In the genomic region with DNA sequence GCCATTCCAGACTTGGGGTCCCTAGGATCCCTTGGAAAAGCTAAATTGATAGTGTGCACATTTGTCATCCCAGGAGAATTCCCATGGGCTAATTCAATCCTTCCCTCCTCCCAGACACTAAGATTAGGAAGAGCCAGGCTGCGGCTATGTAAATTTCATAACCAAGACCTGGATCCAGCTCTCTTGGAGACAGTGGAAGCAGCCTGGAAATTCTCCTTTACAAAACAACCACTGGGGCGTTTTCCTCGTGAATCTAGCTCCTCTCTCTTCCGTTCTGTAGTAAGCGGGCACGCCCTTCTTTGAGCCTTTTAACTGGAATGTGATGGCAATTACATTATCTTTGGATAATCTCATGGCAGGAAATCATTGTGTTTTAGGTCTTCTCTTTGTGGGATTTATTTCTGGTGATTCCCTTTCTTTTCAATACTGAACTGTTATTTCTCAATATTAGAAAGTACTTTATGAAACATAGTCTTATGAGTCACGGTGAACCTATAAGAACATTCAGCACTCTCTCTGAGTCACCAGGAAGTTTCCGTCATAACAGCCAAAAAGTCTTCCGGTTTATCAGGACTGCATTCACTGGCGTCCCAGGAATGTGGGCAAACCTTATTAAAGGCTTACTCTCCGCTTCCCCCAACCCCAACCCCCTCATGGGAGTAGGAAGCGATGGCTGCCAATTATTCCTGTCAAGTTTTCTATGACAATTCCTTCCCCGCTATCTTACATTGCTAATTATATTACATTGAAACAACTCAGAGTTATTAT, we compare ENCODE assay signal across 15 mouse cellular contexts.
DNase-seq lines count a peak whose midpoint lies in the region; ATAC-seq and TF ChIP-seq lines count a peak whose summit lies in the region.
"Had no signal": no experiment of that assay in that cellular context is flagged by ENCODE, and none has a peak within 500 bp of the region (broad histone marks: within the 10 kb centered on the region; RNA-seq: fewer than 3 reads in every experiment).

No protein-coding gene starts in this region.

- no peak overlapping the region for H3ac ChIP-seq in myocyte (ENCODE audit: control insufficient read depth, insufficient read length)

- peak overlapping the region; percentile 21 for H3K4me2 ChIP-seq in heart, embryonic 15.5 days
- peak overlapping the region; percentile 58 for H3K4me2 ChIP-seq in myocyte (ENCODE audit: low read depth)
- H3K4me2 ChIP-seq: hindbrain, embryonic 14.5 days; midbrain, embryonic 13.5 days; neural tube, embryonic 13.5 days had no signal

- H3K27me3 ChIP-seq in heart, embryonic 15.5 days: no peaks in the 10 kb centered on the region
- no peaks in the 10 kb centered on the region for H3K27me3 ChIP-seq in myocyte (ENCODE audit: control insufficient read depth, insufficient read depth, insufficient read length)
- H3K27me3 ChIP-seq: midbrain, embryonic 13.5 days; neural tube, embryonic 13.5 days had no signal

- no peak for ATAC-seq in heart, embryonic 15.5 days (replicated peaks; ENCODE audit: insufficient number of reproducible peaks, insufficient read depth, low FRiP score, low read depth)
- ATAC-seq: midbrain, embryonic 13.5 days; Patski had no signal

- no peaks in the 10 kb centered on the region for H3K79me2 ChIP-seq in myocyte (ENCODE audit: control insufficient read depth, insufficient read depth)

- no peaks in the 10 kb centered on the region for H3K36me3 ChIP-seq in heart, embryonic 15.5 days
- H3K36me3 ChIP-seq in myocyte (ENCODE audit: control insufficient read depth, insufficient read depth): no peaks in the 10 kb centered on the region
- H3K36me3 ChIP-seq: midbrain, embryonic 13.5 days; neural tube, embryonic 13.5 days had no signal

- H3K27ac ChIP-seq in heart, embryonic 15.5 days: no peak overlapping the region
- H3K27ac ChIP-seq: hindbrain, embryonic 14.5 days; midbrain, embryonic 13.5 days; neural tube, embryonic 13.5 days had no signal

- 51% methylated on average over 13 of the region's 13 CpGs for WGBS in heart, embryonic 15.5 days

- TF ChIP-seq POLR2A in myocyte (IDR thresholded peaks at IDR 0.05; ENCODE audit: insufficient read length, low read depth): no peak

- 0 out of 2 replicates have a peak, but pooled peaks cover 6% of the 10 kb centered on the region for H3K4me1 ChIP-seq in heart, embryonic 15.5 days (replicated peaks)
- H3K4me1 ChIP-seq: midbrain, embryonic 13.5 days; neural tube, embryonic 13.5 days had no signal

- intact Hi-C loops in gastrocnemius, postnatal 14 days (cut with DNase I; ENCODE audit: low total_unique reads): no loop called here

- DNase-seq in gastrocnemius, adult 18-20 months (ENCODE audit: low spot score): peak; percentile 6
- no peak for DNase-seq in gastrocnemius, postnatal 14 days
- peak; percentile 7 to 41 for DNase-seq in kidney, postnatal 36 days
- no peak for DNase-seq in kidney, adult 18-20 months
- DNase-seq in cerebellum, postnatal 25 days: no peak
- no peak for DNase-seq in adrenal gland, adult 8-10 months
- DNase-seq: adrenal gland, postnatal 36 days; cerebellum, adult 11 months; left cerebral cortex, postnatal 4 days had no signal

- no peak overlapping the region for H3K9ac ChIP-seq in heart, embryonic 15.5 days
- H3K9ac ChIP-seq: hindbrain, embryonic 14.5 days; midbrain, embryonic 13.5 days; neural tube, embryonic 13.5 days had no signal

- H3K4me3 ChIP-seq in heart, embryonic 15.5 days: no peak overlapping the region
- no peak overlapping the region for H3K4me3 ChIP-seq in myocyte
- H3K4me3 ChIP-seq: midbrain, embryonic 13.5 days; neural tube, embryonic 13.5 days had no signal

- no peaks in the 10 kb centered on the region for H3K9me3 ChIP-seq in heart, embryonic 15.5 days (replicated peaks)
- H3K9me3 ChIP-seq: midbrain, embryonic 13.5 days; neural tube, embryonic 13.5 days had no signal

TF ChIP-seq in myocyte, 11 proteins besides CTCF, POLR2A, EP300 and RAD21:
- no peak for TF ChIP-seq MAX (IDR thresholded peaks at IDR 0.05; ENCODE audit: low read depth)
- TF ChIP-seq E2F4 (IDR thresholded peaks at IDR 0.05; ENCODE audit: insufficient read depth): no peak
- TF ChIP-seq USF1 (IDR thresholded peaks at IDR 0.05; ENCODE audit: low read depth): no peak
- TF ChIP-seq CEBPB (IDR thresholded peaks at IDR 0.05; ENCODE audit: insufficient read depth, poor library complexity, severe bottlenecking): no peak
- no peak for TF ChIP-seq REST (IDR thresholded peaks at IDR 0.05; ENCODE audit: insufficient read depth, insufficient read length)
- no peak for TF ChIP-seq SRF (IDR thresholded peaks at IDR 0.05; ENCODE audit: control insufficient read depth, insufficient read length, low read depth)

Comparison
In these comparisons a context has a peak if more than half of its experiments do, and no peak if none do; other contexts are left out.
1. DNase-seq: peak in gastrocnemius, adult 18-20 months (single experiment) and kidney, postnatal 36 days (2 of 2); none in gastrocnemius, postnatal 14 days (single experiment), kidney, adult 18-20 months (single experiment), cerebellum, postnatal 25 days (0 of 2) and adrenal gland, adult 8-10 months (single experiment).